Mouse (Mus musculus) lung, adult 2 months (tissue): ENCODE measurements around the gene Rpl10.

ENCODE experiments used
- CTCF ChIP-seq: fragments of 200-500 bp; IDR thresholded peaks from 2 replicates; pipeline ENCODE4 v1.5.1; 2011; ENCODE audit warnings: mild to moderate bottlenecking, low read length, control low read depth; ENCODE audit not compliant: insufficient read depth
- POLR2A ChIP-seq: fragments of 200-500 bp; IDR thresholded peaks from 2 replicates; pipeline ENCODE4 v1.6.1; 2011; ENCODE audit warnings: low read depth, mild to moderate bottlenecking, control low read depth, low read length, borderline replicate concordance; ENCODE audit errors: extremely low read depth

- TF ChIP-seq POLR2A (no peak), CTCF (no peak)
Observed at GRCm38 (mm10) chrX:74299721-74300120, 29.1 kb downstream of the Rpl10 start.
